Mouse (Mus musculus): Measurements from ENCODE around the gene Sun5. TPM values are rescaled to one million over a fixed set of nuclear protein-coding genes. Genes with fewer than 3 reads are reported as not detected.
"Not testable (repeated sequence)": the region's sequence is repeated elsewhere in the genome, so short reads cannot be mapped to it uniquely, and the experiment has no call there.

The Sun5 gene
- polyA plus RNA-seq, 1 experiment from 2014 or later = not detected

- H3K9ac ChIP-seq; H3K36me3 ChIP-seq; H3K27ac ChIP-seq; H3K4me2 ChIP-seq (replicated peaks); H3K9me3 ChIP-seq; H3K27me3 ChIP-seq (replicated peaks); H3K4me1 ChIP-seq; H3K4me3 ChIP-seq; ATAC-seq (ENCODE audit: low FRiP score, low read depth): not testable (repeated sequence)
Measured at GRCm38 (mm10) chr2:153807464-153807863, 63.4 kb downstream of the Sun5 start.

Other genes with a start within 250 kb of the Sun5 start
- gene Commd7, start 238.3 kb downstream of the Sun5 start, polyA plus RNA-seq (2016; fragmentation: Nextera tagmentation; extraction: Ambion mirVana) = 69.5 and 76.8 TPM in 2 replicates
- gene Dnmt3b, start 221.6 kb downstream of the Sun5 start, polyA plus RNA-seq (2016; fragmentation: Nextera tagmentation; extraction: Ambion mirVana) = 6.6 and 7.4 TPM in 2 replicates
- gene Dnmt3c, start 174.4 kb downstream of the Sun5 start, polyA plus RNA-seq (2016; fragmentation: Nextera tagmentation; extraction: Ambion mirVana) = 0.11 and 0.17 TPM in 2 replicates
- gene Mapre1, start 129.8 kb downstream of the Sun5 start, polyA plus RNA-seq (2016; fragmentation: Nextera tagmentation; extraction: Ambion mirVana) = 399 and 422 TPM in 2 replicates
- not detected in 2 replicates for gene Efcab8, start 91.2 kb downstream of the Sun5 start, polyA plus RNA-seq (2016; fragmentation: Nextera tagmentation; extraction: Ambion mirVana)
- gene Bpifb2, start 4.0 kb upstream of the Sun5 start, polyA plus RNA-seq (2016; fragmentation: Nextera tagmentation; extraction: Ambion mirVana) = not detected in 2 replicates
- not detected in 2 replicates for gene Bpifb6, start 29.3 kb upstream of the Sun5 start, polyA plus RNA-seq (2016; fragmentation: Nextera tagmentation; extraction: Ambion mirVana)
- gene Bpifb3, start 47.1 kb upstream of the Sun5 start, polyA plus RNA-seq (2016; fragmentation: Nextera tagmentation; extraction: Ambion mirVana) = not detected in 2 replicates
- not detected in 2 replicates for gene Bpifb4, start 67.1 kb upstream of the Sun5 start, polyA plus RNA-seq (2016; fragmentation: Nextera tagmentation; extraction: Ambion mirVana)
- not detected in 2 replicates for gene Bpifa6, start 103.9 kb upstream of the Sun5 start, polyA plus RNA-seq (2016; fragmentation: Nextera tagmentation; extraction: Ambion mirVana)
- not detected in 2 replicates for gene Bpifa2, start 137.2 kb upstream of the Sun5 start, polyA plus RNA-seq (2016; fragmentation: Nextera tagmentation; extraction: Ambion mirVana)